Mouse (Mus musculus) liver, postnatal 0 days (tissue): ENCODE data around the gene Macrod2.

ENCODE experiments used
- CTCF ChIP-seq: sonication (generic); IDR thresholded peaks from 2 replicates; pipeline ENCODE4 v1.5.1; 2016; ENCODE audit warnings: antibody characterized with exemption, low read depth
- EP300 ChIP-seq: IDR thresholded peaks from 2 replicates; pipeline ENCODE4 v1.6.1; 2016; ENCODE audit warnings: antibody characterized with exemption, low read depth, mild to moderate bottlenecking

- no peak for TF ChIP-seq CTCF
- peak; percentile 66 for TF ChIP-seq EP300
Observed at GRCm38 (mm10) chr2:142399490-142399889, 2004.4 kb downstream of the Macrod2 start.
